Mouse (Mus musculus): Measurements from ENCODE around the gene Syf2.
"Not testable (repeated sequence)": the region's sequence is repeated elsewhere in the genome, so short reads cannot be mapped to it uniquely, and the experiment has no call there.

Gene Syf2

DNA sequence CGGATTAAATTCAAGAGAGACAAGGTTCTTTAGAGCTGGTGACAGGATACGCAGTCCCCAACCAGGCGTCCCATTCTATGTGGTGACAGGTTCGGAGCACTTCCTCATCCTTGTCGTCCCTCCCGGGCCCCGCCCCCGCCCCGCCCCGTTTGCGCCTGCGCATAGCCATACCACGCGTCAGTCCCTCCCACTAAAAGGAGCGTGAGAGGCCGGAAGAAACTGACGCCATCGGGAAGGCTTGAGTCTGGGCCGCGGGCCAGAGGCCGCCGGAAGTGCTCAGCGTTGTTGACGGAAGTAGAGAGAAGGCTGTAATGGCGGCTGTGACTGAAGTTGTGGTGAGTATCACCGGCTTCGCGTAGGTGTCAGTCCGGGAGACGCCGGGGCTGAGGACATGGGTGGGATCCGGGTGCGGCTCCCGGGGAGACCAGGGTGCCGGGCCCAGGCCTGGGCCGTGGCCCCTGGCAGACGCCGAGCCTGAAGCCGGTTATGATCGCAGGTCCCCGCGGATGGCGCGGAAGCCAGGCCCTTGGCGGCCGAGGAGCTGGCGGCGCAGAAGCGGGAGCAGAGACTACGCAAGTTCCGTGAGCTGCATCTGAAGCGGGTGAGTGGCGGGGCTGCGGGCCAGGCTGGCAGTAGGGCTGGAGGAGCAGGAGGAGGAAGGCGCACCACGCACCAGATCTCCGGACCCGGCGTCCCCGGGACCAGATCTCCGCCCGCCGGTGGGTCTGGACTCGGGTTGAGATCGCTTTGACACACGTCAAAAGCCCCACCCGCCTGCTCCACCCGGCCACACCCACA is at the start of gene Syf2:
Gene Syf2, plus strand, starts transcription at position 215 of the 798 bp plus-strand sequence.
- DNase-seq (ENCODE audit: low read depth, low spot score): peak; percentile 99

DNA sequence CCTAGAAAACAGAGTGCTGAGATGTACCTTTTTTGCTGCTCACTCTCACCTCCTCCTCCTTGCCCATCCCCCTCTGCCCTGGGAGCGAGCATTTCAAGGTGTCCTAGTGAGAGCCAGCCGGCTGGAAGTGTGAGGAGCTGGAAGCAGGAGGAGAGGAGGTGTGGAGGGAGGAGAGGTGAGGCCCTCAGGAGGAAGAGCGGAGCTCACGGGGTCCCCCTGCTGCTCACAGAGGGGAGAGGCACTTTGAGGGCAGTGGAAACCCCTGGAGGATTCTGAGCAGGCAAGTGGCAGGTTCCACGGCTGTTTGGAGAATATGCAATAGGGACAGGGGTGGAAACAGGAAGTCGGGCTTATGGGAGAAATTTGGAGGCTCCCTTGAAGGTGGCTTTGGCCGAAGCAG is 47.4 kb upstream of the Syf2 start:
- peak; percentile 46 for DNase-seq (ENCODE audit: low read depth, low spot score)

DNA sequence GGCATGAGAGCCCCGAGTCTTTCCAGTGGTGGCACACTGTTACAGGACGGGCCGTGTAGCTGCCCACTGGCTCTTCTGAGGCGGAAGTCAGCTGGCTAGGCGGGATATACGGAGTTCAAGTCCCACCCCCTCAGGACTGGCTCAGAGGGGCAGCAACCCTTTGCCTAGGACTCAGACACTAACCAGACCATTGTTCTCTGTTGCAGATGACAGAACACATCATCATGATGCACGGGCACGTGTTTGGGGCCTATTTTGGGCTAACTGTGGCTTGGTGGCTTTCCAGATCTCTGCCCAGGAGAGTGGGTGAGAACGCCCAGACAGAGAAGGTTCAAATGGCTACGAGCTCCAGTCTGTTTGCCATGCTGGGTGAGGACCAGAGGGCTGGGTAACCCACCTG is 46.9 kb upstream of the Syf2 start:
- DNase-seq (ENCODE audit: low read depth, low spot score): no peak

DNA sequence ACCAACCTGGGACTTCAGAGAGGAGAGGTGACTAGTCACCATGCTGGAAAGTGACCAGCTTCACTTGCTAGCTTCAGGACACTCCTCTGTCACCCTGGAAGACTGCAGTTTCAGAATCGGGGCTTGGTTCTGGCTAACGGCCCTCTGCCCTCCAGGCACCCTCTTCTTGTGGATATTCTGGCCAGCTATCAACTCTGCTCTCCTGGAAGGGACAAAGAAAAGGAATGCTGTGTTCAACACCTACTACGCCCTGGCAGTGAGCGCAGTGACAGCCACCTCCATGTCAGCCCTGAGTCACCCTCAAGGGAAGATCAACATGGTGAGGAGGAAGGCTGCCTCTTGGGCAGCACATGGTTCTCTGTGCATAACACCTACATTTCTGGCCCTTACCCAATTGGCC is 46.3 kb upstream of the Syf2 start:
- no peak for DNase-seq (ENCODE audit: low read depth, low spot score)

DNA sequence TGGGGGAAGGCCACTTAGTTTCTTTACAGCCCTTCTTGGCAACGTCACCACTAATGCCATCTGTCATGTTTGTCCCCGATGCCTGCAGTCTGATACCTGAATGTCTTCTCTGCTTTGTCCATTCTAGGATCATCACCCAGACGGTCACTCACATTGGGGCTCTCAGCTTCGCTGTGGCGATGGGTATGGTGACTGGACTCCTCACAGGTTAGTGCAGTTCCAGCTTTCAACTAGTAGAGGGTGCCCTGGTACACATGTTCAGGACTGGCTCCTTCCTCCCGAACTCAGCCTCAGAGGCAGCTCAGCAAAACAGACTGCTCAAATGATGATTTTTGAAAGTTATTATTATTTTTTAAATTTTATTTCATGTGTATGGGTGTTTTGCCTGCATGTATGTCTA is 38.6 kb upstream of the Syf2 start:
- DNase-seq (ENCODE audit: low read depth, low spot score): no peak

DNA sequence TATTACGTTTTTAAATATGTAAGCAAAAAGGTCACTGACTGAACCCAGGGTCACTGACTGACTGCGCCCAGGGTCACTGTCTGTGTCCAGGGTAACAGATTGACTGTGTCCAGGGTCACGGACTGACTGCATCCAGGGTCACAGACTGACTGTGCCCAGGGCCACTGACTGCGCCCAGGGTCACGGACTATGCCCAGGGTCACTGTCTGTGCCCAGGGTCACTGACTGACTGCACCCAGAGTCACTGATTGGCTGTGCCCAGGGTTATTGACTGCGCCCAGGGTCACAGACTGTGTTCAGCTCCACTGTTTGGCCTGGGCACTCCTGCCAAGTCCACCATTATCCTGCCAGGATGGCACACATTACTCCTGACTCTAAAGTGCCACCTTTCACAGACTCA is 33.4 kb upstream of the Syf2 start:
- DNase-seq (ENCODE audit: low read depth, low spot score): no peak

DNA sequence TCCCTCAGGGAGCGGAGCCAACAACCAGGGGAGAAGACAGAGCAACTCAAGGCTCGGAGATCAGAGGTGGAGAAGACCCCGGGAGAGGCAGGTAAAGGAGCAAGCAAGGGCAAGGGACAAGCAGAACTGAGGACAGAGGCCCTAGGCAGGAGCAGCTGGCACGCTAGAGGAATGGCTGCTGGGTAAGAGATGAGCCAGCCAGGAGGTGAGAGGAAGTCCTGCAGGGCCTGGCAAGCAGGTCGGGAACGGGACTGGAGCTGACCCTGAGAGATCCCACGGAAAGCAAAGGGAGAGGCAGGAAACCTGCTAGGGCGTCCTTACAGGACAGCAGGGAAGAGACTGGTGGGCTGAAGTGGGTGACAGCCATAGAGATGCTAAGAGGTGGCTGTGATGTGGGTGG is 29.6 kb upstream of the Syf2 start:
- no peak for DNase-seq (ENCODE audit: low read depth, low spot score)

DNA sequence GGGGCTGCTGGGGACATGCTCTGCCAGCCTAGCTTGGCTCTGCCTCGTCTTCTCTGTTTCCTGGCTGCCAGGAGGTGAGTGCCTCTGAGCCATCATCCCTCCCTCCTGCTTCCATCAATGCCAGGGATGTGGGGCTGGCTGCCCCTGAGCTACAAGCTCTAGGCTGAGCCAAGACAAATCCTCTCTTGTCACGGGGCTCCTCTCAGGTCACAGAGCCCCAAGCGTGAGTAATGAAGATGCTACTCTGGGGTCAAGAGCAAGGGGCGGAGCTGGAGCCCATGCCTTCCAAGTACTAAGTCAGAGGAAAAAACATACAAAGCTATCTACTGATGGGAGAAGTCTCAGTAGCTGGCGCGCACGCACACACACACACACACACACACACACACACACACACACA is 27.7 kb upstream of the Syf2 start:
- no peak for DNase-seq (ENCODE audit: low read depth, low spot score)

DNA sequence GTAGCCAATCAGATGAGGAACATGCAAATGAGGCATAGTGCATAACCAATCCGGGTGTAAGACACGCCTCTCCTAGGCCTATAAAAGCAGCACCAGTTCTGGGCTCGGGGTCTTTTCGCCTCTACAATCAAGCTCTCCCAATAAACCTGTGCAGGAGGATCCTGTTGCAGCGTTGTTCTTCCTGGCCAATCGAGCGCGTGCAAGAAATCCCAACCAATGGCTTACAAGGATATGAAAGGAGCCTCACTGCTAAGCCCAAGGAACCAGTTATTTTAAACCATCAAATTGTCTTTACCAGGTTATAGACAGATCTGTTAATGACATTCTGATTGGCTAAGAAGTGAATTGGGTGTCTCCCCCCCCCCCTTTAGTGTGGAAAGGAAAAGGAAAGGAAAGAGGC is 19.3 kb upstream of the Syf2 start:
- DNase-seq (ENCODE audit: low read depth, low spot score): not testable (repeated sequence)

DNA sequence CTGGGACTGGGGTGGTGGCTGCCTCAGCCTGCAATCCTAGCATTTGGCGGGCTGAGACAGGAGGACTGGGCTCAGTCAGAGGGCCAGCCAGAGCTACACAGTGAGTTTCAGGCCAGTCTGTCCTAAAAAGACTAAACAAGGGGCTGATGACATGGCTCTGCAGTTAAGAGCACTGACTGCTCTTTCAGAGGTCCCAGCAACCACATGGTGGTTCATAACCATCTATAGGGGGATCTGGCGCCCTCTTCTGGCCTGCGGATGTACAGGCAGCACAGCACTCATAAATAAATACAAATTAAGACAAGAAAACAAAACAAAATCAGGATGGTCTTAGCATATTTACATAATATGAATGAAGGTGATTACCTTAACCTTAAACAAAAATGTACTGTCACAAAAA is 17.3 kb upstream of the Syf2 start:
- peak; percentile 85 for DNase-seq (ENCODE audit: low read depth, low spot score)

DNA sequence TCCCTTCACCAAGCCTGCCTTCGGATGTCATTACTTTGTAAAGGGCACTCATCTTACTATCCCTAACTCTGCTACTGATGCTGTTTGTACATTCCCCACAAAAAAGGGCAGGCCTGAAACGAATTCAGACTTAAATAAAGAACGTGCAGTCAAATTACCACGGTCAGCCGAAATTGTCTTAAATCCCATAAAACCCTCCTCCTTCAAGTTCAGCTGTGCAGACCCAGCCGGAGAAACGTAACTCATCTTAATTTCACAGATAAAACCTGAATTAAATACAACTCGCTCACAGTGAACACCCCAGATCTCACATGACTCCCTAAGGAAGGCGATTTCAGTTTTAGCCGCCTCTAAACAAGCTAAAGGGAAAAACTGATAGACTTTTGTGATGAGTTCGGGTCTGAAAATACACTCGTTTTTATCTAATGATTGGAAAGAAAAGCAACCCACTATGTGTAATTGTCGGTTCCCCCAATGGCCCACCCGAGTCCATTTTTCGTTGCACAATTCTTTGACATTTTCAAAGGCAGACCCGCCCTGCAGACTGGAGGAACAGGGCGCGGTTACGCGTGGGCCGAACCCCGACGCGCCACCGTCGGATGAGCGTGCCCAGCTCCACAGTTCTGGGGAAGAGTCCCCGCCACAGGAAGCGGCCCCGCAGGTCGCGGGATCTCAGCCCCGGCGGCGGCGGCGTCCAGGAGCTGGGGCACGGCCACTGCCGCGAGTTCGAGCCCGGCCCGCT is 16.4 kb upstream of the Syf2 start:
- DNase-seq (ENCODE audit: low read depth, low spot score): no peak

DNA sequence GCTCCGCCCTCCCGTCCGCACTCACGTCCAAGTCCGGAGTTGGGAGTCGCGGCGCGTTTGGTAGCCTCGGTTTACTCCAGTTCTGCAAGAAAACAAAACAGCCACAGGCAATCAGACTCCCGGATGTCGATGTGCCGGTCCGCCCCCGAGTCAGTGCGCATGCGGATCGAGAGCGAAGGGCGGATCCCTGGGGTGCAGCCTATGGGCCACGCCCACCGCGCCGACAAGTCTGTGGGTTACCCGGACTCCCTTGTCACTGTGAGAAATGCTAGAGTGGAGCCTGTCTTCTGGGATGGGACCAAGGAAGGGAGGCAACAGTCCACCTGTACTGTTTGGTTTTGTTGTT is 15.9 kb upstream of the Syf2 start, which contains the start of gene Tmem50a:
Gene Tmem50a, minus strand, starts transcription at position 161 of the 346 bp plus-strand sequence.
- DNase-seq (ENCODE audit: low read depth, low spot score): peak; percentile 96

DNA sequence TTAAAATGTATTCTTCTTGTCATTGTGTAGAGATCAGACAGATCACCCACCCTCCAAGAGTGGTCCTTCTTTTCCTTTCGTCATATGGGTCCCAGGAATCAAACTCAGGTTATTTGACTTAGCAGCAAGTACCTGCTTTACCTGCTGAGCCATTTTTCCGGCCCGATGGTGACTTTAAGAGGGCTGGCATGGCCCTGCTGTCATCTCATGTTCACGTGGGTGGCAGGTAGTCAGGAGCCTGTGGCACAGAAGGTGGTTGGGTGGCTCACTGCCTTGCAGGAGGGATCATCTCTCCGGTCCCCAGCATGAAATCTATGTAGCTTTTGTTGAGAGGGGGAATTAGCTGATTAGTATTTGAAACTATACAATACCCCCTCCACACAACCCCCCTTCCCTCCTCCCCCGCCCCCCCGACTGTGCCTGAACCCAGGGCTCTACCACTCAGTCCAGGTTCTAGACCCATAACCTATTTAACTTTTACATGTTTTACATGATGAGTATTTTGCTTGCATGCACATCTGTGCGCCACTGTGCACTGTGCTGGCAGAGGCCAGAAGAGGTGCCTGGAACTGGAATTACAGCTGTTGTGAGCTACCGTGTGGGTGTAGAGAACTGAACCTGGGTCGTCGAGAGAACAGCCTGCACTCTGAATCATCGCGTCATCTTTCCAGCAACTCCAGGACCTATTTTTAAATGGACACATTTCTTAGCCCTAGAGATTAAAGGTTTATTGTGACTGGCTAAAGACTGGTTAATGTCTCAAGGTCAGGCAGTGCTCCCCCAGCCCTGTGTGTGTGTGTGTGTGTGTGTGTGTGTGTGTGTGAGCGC is 15.3 kb upstream of the Syf2 start:
- DNase-seq (ENCODE audit: low read depth, low spot score): no peak

DNA sequence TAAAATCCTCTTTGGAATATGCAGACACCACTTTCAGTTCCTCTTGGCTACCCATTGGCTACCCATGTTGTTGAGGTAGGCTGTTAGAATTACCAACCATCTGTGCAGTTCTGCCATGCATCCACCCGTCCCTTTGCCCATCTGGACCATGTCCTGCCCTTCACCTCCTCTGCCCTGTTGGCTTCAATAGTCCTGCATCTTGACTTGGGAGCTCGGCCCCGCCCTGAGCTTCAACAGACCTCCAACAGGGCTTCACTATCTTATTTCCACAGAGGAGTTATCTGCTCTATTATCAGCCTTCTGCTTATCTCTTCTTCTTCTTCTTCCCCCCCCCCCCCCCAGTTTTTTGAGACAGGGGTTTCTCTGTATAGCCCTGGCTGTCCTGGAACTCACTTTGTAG is 13.5 kb upstream of the Syf2 start:
- DNase-seq (ENCODE audit: low read depth, low spot score): no peak

DNA sequence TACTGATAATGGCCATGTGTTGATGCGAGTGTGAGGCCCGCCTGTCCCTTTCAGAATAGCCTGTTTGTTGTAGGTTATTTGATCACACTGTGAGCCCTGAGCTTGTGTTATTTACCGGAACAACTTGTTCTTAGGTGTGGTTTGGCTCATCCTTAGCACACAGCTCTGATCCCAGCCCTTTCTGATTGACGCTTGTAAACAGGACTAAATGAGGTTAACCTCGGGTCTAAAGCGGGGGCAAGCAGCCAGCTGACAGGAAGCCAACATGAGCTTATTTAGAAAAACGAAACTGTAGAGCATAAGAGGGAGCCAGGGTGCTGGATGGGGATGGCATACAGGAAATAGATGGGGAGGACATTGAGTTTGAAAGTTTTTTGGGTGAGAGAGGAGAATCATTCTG is 12.3 kb upstream of the Syf2 start:
- DNase-seq (ENCODE audit: low read depth, low spot score): peak; percentile 92

DNA sequence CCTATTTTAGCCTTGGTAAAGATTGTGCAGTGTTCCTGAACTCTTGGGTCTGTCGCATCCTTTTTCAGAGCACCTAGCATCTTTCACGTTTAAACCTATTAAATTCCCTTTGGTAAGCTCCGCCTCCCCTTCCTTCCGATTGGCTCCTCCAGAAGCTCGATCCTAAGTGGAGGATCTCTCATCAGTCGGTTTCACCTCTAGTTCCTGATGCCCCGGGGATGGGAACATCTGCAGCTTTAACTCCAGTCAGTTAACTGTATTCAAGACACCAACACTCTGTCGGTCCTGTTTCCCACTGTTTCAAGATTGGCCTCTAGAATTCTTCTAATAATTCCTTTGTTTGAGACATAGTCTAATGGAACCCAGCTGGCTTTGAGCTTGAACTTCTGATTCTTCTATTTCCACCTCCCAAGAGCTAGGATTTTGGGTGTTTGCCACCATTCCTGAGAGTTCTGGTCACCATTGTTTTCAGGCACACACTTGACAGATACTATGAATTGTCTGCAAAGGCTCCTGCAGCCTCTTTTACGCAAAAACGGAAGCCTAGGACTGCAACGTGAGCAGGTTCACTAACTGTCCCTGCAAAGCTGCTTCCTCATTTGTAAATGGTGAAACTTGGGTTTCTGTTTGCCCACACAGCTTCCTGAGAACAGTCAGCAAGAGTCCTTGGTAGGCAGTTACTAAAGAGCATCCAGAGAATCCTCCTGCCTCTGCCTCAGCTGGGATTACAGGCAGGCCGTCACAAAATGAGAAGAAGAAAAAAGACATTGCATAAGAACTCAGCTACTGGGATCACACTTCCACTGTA is 10.8 kb upstream of the Syf2 start:
- peak; percentile 76 for DNase-seq (ENCODE audit: low read depth, low spot score)

DNA sequence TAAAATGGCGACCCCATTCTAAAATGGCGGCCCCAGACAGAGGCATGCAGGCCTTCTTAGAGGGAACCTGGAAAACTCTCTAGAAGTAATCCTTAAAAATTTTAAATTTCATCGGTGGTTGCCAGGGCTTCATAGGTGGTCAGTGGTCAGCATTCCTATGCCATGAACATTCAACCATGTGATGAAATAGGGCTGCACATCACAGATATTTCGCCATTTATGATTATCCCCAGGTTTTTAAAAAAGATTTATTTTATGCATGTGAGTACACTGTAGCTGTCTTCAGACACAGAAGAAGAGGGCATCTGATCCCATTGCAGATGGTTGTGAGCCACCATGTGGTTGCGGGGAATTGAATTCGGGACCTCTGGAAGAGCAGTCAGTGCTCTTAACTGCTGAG is 10.1 kb upstream of the Syf2 start:
- DNase-seq (ENCODE audit: low read depth, low spot score): no peak

DNA sequence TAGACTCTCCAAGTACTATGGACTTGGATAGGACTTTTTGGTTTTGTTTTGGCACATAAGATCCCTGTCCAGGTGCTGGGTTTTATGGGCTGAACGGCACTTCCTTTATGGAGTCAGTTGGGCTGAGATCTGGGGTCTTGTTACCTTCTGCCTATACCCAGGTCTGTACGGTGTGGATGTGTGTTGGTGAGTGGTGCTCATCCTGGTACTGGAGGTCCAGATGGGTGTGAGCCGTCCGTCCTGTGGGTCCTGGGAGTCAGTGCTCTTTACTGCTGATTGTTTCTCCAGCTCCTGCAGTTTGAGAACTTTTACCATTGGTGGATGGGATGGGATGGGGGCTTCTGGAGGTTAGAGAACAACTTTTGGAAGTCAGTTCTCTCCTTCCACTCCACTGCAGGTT is 9.0 kb upstream of the Syf2 start:
- no peak for DNase-seq (ENCODE audit: low read depth, low spot score)

DNA sequence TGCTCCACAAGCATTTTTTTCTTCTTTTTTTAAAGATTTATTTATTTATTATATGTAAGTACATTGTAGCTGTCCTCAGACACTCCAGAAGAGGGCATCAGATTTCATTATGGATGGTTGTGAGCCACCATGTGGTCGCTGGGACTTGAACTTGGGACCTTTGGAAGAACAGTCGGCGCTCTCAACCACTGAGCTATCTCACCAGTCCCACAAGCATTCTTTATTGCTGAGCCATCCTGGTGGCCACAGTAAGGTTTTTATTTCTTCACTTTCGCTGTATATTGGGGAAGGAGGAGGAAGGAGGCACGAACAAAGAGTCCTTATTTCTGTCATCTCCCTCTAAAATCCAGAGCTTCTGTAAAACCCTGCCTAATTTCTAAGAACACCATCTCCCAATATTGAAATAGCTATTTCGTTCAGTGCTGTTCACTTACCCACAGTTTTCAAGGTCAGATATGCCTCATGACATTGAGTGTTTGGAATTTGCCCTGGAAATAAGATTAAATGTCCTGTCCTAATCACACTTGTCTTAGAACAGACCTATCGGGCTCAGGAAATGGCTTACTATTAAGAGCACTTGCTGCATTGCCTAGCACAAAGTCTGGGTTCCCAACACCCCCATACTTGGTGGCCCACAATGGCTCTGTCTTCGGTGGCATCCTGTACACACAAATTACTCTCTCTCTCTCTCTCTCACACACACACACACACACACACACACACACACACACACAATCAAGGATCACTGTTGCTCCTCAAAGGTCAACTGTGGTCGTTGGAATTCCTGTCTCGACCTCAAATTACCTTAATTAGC is 8.4 kb upstream of the Syf2 start:
- DNase-seq (ENCODE audit: low read depth, low spot score): no peak

DNA sequence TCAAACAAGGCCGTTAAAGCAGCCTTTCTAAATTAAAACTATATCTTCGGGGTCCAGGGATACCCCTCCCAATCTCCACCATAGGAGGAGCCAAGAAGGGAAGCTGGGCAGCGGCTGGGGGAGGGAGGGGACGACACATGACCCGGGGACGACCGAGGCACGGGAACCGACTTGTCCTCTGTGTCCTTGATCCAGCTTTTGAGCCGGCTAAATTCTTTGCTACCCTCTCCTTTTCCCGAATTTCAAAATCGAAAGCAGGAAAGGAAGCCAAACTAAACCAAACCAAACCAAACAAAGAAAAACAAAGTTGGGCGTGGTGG is 7.8 kb upstream of the Syf2 start:
- no peak for DNase-seq (ENCODE audit: low read depth, low spot score)
